Mouse (Mus musculus) naive thymus-derived CD4-positive, alpha-beta T cell, adult 2 months (primary cell): ENCODE data around the gene Tmem100.

Source experiments
- DNase-seq: peaks from one replicate; pipeline ENCODE4 v3.0.0-alpha.2; 2011; ENCODE audit warnings: low read depth

Gene Tmem100

GRCm38 (mm10) chr11:90062657-90063056 is 32.5 kb downstream of the Tmem100 start:
- no peak for DNase-seq

GRCm38 (mm10) chr11:90066405-90067250 is 36.5 kb downstream of the Tmem100 start:
- DNase-seq: no peak

- DNase-seq: no peak
Observed at GRCm38 (mm10) chr11:90071747-90072146, 41.6 kb downstream of the Tmem100 start.

GRCm38 (mm10) chr11:90073201-90073600 is 43.1 kb downstream of the Tmem100 start:
- DNase-seq: no peak

- no peak for DNase-seq
Observed at GRCm38 (mm10) chr11:90076666-90077065, 46.5 kb downstream of the Tmem100 start.

- DNase-seq: no peak
Observed at GRCm38 (mm10) chr11:90080678-90081267, 50.6 kb downstream of the Tmem100 start.

GRCm38 (mm10) chr11:90081820-90082596 is 51.9 kb downstream of the Tmem100 start:
- DNase-seq: no peak

GRCm38 (mm10) chr11:90083042-90083441 is 52.9 kb downstream of the Tmem100 start:
- DNase-seq: no peak

GRCm38 (mm10) chr11:90084166-90084565 is 54.0 kb downstream of the Tmem100 start:
- DNase-seq: no peak
